Mouse (Mus musculus) lung, adult 18-20 months (tissue): ENCODE results near the gene Isg20.

Source experiments
- DNase-seq, 2 experiments: peaks; one replicate each; pipeline ENCODE4 v3.0.0; 2022; ENCODE audit warnings: mixed read lengths in 2 of 2

The Isg20 gene

DNA sequence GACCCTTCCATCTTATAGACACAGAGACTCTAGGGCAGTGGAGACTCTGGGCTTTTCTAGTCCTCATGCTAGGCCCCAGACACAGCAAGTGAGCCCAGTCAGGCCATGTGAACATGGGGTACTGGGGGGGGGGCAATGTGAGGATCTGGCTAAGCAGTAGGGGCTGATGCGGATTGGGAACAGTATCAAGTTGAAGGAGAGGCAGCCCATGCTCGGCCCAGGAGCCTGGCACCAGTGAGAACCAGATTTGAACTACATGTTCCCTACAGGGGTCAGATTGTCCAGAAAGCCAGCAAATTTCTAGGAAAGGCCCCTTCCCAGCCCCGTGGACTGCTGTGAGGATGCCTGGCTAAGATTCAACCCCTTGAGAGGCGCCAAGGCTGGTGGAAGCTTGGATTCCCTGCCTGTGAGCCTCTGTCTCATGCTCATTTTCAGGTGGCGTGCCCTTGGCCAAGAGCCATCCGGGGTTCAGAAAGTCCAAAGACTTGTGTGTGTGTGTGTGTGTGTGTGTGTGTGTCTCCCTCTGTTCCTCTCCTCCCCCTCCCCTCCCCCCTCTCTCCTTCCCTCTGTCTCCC, 45.4 kb downstream of the Isg20 start:
- DNase-seq: no peak

DNA sequence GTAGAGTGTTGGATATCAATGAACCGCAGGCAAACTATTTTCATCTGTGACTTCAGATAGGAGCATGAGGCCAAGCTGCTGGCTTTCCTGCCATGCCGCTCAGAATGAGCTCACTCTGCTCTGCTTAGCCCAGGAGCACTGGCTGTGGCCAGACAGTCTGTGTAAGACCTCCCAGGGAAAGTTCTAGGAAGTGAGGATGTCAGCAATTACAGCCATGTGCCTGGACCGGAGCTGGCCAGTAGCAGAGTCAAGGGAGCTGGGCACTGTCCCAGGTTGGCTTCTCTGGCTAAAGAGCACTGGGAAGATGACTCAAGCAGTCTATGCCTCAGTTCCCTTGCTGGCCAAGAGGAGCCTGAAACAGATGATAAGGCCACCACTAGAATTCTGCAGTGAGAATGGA, 50.7 kb downstream of the Isg20 start:
- DNase-seq: no peak
